Mouse (Mus musculus): Measurements from ENCODE around the gene A230050P20Rik. TPM values are rescaled to one million over a fixed set of nuclear protein-coding genes. Genes with fewer than 3 reads are reported as not detected.

The A230050P20Rik gene
- total RNA-seq, 2 experiments from 2014 or later = 34.4 to 43.7 TPM

- DNase-seq (ENCODE audit: low spot score in 2 of 2) = no peak
Measured at GRCm38 (mm10) chr9:20872991-20873390, 4.5 kb downstream of the A230050P20Rik start.

- DNase-seq (ENCODE audit: low spot score in 2 of 2) = no peak
Measured at GRCm38 (mm10) chr9:20873521-20873920, 5.1 kb downstream of the A230050P20Rik start.

- DNase-seq (ENCODE audit: low spot score in 2 of 2) = no peak
Measured at GRCm38 (mm10) chr9:20875021-20875790, 6.8 kb downstream of the A230050P20Rik start.

- no peak for DNase-seq (ENCODE audit: low spot score in 2 of 2)
Measured at GRCm38 (mm10) chr9:20876318-20877117, 8.1 kb downstream of the A230050P20Rik start.

GRCm38 (mm10) chr9:20877118-20878040 is 8.9 kb downstream of the A230050P20Rik start:
- no peak for DNase-seq (ENCODE audit: low spot score in 2 of 2)

- peak; percentile 96 to 99 for DNase-seq (ENCODE audit: low spot score in 2 of 2)
Measured at GRCm38 (mm10) chr9:20878041-20878709, 9.7 kb downstream of the A230050P20Rik start.

GRCm38 (mm10) chr9:20878710-20879065 is 10.2 kb downstream of the A230050P20Rik start:
- DNase-seq (ENCODE audit: low spot score in 2 of 2) = no peak

GRCm38 (mm10) chr9:20879097-20879792 is 10.8 kb downstream of the A230050P20Rik start, which contains the start of gene Angptl6:
Gene Angptl6, minus strand, starts transcription at chr9:20879727.
- DNase-seq (ENCODE audit: low spot score in 2 of 2) = no peak

GRCm38 (mm10) chr9:20886563-20886962 is 18.1 kb downstream of the A230050P20Rik start:
- no peak for DNase-seq (ENCODE audit: low spot score in 2 of 2)

- no peak for DNase-seq (ENCODE audit: low spot score in 2 of 2)
Measured at GRCm38 (mm10) chr9:20887191-20887590, 18.7 kb downstream of the A230050P20Rik start.

- peak; percentile 71 to 84 for DNase-seq (ENCODE audit: low spot score in 2 of 2)
Measured at GRCm38 (mm10) chr9:20887704-20888385, 19.4 kb downstream of the A230050P20Rik start, which contains the start of gene Ppan. Gene Ppan, plus strand, starts transcription at chr9:20888175.

- no peak for DNase-seq (ENCODE audit: low spot score in 2 of 2)
Measured at GRCm38 (mm10) chr9:20888386-20888765, 19.9 kb downstream of the A230050P20Rik start.

GRCm38 (mm10) chr9:20889185-20890141 is 21.0 kb downstream of the A230050P20Rik start:
- DNase-seq (ENCODE audit: low spot score in 2 of 2) = no peak

GRCm38 (mm10) chr9:20890411-20890810 is 22.0 kb downstream of the A230050P20Rik start:
- no peak for DNase-seq (ENCODE audit: low spot score in 2 of 2)

- DNase-seq (ENCODE audit: low spot score in 2 of 2) = no peak
Measured at GRCm38 (mm10) chr9:20891339-20892103, 23.1 kb downstream of the A230050P20Rik start.

- no peak for DNase-seq (ENCODE audit: low spot score in 2 of 2)
Measured at GRCm38 (mm10) chr9:20892104-20892653, 23.7 kb downstream of the A230050P20Rik start.

- DNase-seq (ENCODE audit: low spot score in 2 of 2) = no peak
Measured at GRCm38 (mm10) chr9:20893069-20893468, 24.6 kb downstream of the A230050P20Rik start.

Measured in adrenal gland, postnatal 4 days (tissue).